Mouse (Mus musculus) c-Kit-positive CD71-positive TER-119-positive erythroid progenitor cells, embryonic 14.5 days (primary cell): ENCODE data around the gene Zfp810.
A peak's percentile ranks its signal among the peaks of the same experiment; 100 is the strongest.

ENCODE experiments used
- DNase-seq: peaks from one replicate; pipeline ENCODE4 v3.0.0-alpha.2; 2013; ENCODE audit warnings: low spot score

Gene Zfp810

DNA sequence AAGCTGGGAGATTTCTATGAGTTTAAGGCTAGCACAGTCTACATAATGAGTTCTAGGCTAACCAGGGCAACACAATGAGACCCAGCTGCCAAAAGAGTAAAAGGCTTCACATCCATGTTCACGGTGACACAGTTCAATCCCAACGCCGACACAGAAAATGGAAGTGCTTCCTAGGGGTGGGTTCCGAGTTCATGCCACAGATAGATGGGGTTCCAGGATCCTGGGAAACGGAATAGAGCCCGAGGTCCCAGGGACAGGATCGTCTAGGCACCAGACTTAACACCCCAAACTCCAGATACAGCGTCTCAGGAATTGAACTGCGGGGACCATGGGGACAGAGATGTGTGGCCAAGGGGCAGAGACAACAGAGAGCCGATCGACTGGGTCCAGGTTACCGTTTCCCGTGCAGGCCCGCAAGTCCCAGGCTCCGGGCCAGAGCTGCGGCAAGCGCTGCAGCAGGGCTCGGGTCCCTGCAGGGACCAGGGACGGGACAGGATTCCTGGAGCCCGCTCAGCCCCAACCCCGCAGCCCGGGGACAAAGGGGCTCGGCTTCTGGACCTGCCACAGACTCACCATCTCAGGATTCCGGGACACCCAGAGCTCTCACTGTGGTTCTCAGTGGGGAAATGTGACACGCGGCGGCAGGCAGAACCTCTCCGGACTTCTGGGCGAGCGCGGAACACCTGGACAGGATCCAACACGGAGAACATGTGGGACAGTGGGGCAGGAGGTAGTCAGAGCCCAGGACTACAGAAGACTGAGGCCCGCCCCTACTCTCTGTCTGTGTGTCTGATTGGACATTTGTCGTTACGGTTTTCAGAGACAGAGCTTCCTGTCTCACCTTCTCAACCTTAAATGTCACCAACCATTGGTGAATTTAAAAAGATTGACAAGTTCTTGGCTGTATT is 48.0 kb downstream of the Zfp810 start, which contains the start of gene Zfp599:
Gene Zfp599, minus strand, starts transcription at position 712 of the 908 bp plus-strand sequence.
- peak; percentile 77 for DNase-seq

DNA sequence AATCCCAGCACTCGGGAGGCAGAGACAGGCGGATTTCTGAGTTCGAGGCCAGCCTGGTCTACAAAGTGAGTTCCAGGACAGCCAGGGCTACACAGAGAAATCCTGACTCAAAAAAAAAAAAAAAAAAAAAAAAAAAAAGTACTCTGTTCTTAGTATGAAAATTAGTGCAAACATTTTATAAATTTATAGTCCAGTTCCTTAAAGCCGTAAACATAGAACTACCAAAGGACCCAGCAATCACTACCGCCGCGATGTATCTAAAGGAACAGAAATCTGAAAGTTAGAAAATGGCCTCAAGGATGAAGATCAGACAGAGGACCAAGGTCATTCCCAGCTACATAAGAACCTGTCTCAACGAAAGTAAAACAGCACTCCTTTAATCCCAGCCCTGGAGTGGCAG is 48.7 kb downstream of the Zfp810 start:
- DNase-seq, result no peak

DNA sequence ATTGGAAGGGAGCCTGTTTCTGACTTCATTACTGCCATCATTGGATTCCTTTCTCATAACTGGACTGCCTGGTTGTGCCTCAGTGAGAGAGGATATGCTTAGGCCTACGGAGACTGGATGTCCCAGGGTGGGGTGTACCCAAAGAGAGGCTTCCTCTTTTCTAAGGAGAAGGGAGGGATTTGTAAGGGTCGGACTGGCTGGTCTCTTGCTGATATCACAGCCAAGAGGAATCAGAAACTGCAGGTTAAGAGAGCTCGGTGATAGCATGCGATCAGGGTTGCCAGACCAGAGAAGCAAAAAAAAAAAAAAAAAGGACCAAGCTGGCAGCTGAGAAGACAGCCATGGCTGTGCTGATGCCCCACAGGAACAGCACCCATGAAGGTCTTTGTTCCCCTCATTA is 50.9 kb downstream of the Zfp810 start:
- DNase-seq, result no peak

DNA sequence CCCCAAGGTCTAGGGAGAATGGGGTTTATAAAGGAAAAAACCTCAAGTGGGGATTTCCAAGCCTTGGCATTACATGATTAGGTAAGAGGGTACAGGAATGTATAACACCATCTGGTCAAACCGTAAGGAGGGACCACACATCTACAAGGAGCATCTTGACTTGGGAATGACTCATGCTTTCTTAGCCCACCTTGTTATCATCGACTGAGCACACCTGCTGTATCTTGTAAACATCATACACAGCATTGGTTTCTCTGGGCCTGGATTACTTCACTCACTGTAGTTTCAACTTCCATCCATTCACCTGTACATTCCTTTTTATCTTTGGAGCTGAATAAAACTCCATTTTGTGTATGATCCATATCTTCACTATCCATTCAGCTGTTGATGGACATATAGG is 63.2 kb downstream of the Zfp810 start:
- DNase-seq, result no peak

DNA sequence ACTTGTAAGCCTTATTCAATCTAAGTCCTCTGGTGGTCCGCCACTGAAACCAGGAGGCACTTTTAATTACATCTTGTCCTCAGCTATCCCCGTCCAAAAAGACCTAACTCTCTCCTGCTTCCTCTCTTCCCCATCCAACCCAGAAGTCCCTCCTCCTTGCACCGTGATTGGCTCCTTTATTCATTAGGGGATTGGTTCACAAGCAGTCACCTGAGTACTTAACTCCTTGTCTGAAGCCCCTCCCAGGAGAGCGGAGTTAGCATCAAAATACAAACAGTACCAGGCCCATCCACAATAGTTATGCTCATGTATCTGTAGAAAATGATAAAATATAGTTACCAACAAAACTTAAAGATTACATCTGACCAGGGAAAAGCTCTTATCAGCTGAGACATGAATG is 67.4 kb downstream of the Zfp810 start:
- no peak for DNase-seq

DNA sequence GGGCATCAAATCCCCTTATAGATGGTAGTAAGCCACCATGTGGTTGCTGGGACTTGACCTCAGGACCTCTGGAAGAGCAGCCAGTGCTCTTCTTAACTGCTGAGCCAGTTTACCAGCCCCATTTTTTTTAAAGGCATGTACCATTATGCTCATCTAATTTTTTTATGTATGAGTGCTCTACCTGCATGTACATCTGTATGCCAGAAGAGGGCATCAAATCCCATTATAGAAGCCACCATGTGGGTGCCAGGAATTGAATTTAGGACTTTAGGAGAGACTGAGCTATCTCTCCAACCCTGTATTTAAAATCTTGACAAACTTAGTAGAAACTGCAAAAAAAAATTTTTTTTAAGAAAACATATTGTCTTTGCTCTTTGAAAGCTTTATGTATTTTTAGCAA is 76.9 kb downstream of the Zfp810 start:
- peak; percentile 21 for DNase-seq

DNA sequence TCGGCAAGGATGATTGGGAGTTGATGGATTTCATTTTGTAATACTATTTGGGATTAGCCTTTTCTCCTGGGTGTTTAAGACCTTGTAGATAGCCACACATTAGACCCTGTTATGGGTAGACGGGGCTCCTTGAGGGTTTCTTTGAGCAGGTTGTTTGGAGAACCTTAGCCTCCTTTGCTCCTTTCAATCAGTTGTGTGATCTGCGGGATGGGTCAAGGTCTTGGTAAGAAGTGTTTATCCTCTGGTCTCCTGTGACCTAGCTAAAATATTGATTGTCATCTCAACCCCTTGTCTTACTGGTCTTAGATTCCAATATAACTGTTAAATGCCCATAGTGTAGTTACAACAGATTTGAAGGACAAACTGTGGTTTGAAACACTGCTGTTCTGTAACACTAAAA is 77.4 kb downstream of the Zfp810 start:
- DNase-seq, result no peak

DNA sequence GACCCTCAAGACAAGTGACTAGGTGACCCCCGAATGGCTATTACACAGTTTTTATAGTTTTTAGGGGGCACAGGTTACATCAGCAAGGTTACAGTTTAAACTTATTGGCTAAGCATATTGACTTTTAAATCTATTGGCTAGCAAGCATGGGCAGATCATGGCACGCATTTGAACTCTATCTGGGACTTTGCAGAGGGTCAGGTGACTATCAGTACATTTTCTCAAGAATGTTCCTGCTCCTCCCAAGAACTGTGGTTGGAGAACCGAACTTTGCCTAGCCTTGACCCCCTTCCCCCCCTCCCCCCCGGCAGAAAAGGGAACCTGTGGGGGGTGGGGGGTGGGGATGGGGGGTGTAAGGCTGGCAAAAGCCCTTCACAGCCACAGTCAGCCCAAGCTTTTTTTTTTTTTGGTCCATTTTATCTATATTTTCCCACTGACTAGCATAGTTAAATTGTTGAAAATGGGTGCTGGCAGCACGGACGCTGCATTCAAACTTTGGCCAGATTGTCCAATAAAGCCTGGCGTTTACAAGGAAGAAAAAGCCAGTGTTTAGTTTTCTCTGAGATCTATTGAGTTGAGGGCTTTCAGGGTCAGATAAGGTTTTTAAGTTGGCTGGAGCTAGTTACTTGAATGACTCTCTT is 77.9 kb downstream of the Zfp810 start:
- DNase-seq, result no peak

DNA sequence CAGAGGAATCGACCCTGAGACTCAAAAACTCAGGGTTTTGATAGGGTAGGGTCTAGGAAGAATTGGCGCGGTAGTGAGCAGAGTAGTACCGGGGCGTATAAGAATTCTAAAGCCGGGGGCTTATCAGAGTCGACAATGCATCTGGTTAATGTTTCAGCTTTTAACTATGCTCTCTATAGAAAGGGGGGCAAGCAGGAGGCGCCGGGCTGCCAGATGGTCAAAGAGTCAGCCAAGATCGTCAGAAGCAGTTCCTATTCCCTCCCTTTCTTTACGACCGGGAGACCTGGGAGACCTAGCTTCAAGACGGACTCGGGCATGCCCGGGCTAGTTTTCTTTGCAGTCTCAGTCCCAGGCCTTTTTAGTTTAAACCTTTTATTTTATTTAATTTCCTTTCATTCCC is 80.6 kb downstream of the Zfp810 start:
- no peak for DNase-seq
